Comparison of ENCODE assay signal across 10 mouse cellular contexts in genomic region chr7:68154588-68154987, GRCm38 (mm10).
DNase-seq lines count a peak whose midpoint lies in the region; ATAC-seq lines count a peak whose summit lies in the region.
"Had no signal": no experiment of that assay in that cellular context is flagged by ENCODE, and none has a peak within 500 bp of the region (broad histone marks: within the 10 kb centered on the region; RNA-seq: fewer than 3 reads in every experiment).

No protein-coding gene starts in this region.

- H3K9ac ChIP-seq in lung, embryonic 16.5 days (ENCODE audit: low read length) = no peak overlapping the region
- no peak overlapping the region for H3K9ac ChIP-seq in hindbrain, embryonic 15.5 days
- no peak overlapping the region for H3K9ac ChIP-seq in stomach, embryonic 15.5 days
- H3K9ac ChIP-seq: liver, embryonic 14.5 days had no signal

- no peak overlapping the region for H3K4me2 ChIP-seq in lung, embryonic 16.5 days (ENCODE audit: low read depth, low read length)
- H3K4me2 ChIP-seq in hindbrain, embryonic 15.5 days = no peak overlapping the region
- no peak overlapping the region for H3K4me2 ChIP-seq in stomach, embryonic 15.5 days

- peaks cover 68% of the 10 kb centered on the region for H3K4me1 ChIP-seq in heart, embryonic 10.5 days
- H3K4me1 ChIP-seq in lung, embryonic 16.5 days (replicated peaks; ENCODE audit: control insufficient read depth, insufficient read depth, low read length) = peaks cover 27% of the 10 kb centered on the region
- H3K4me1 ChIP-seq in hindbrain, embryonic 15.5 days (replicated peaks) = peaks cover 29% of the 10 kb centered on the region
- peaks cover 6% of the 10 kb centered on the region; the same call in 1 of the 2 replicates for H3K4me1 ChIP-seq in stomach, embryonic 15.5 days

- ATAC-seq in lung, embryonic 16.5 days (ENCODE audit: low read depth) = no peak
- no peak for ATAC-seq in hindbrain, embryonic 15.5 days (ENCODE audit: low FRiP score, low read depth)
- no peak for ATAC-seq in stomach, embryonic 15.5 days (ENCODE audit: insufficient read depth, low FRiP score, low read depth)

- no peaks in the 10 kb centered on the region for H3K9me3 ChIP-seq in heart, embryonic 10.5 days
- no peaks in the 10 kb centered on the region for H3K9me3 ChIP-seq in lung, embryonic 16.5 days (ENCODE audit: control insufficient read depth, low read length)
- no peaks in the 10 kb centered on the region for H3K9me3 ChIP-seq in hindbrain, embryonic 15.5 days
- H3K9me3 ChIP-seq in stomach, embryonic 15.5 days = no peaks in the 10 kb centered on the region

- H3K27ac ChIP-seq in heart, embryonic 10.5 days = peak overlapping the region; percentile 79
- peak overlapping the region; percentile 1; the same call in 1 of the 2 replicates for H3K27ac ChIP-seq in lung, embryonic 16.5 days (ENCODE audit: low read length)
- H3K27ac ChIP-seq in hindbrain, embryonic 15.5 days (replicated peaks) = peak overlapping the region; percentile 25; the same call in 1 of the 2 replicates
- peak overlapping the region; percentile 46; the same call in 1 of the 2 replicates for H3K27ac ChIP-seq in stomach, embryonic 15.5 days
- H3K27ac ChIP-seq: liver, embryonic 14.5 days had no signal

- no peak for DNase-seq in heart, embryonic 10.5 days (ENCODE audit: low spot score)
- DNase-seq in heart, adult 9 months (ENCODE audit: low spot score in 2 of 2) = no peak
- DNase-seq in lung, postnatal 25 days (ENCODE audit: low spot score) = no peak
- DNase-seq in kidney, postnatal 4 days = no peak
- DNase-seq in right cerebral cortex, postnatal 14 days = no peak
- DNase-seq: gastrocnemius, postnatal 14 days had no signal

- no peak overlapping the region for H3K4me3 ChIP-seq in heart, embryonic 10.5 days
- H3K4me3 ChIP-seq in lung, embryonic 16.5 days (ENCODE audit: low read length) = no peak overlapping the region
- no peak overlapping the region for H3K4me3 ChIP-seq in hindbrain, embryonic 15.5 days
- H3K4me3 ChIP-seq in stomach, embryonic 15.5 days (replicated peaks) = no peak overlapping the region

- H3K36me3 ChIP-seq in heart, embryonic 10.5 days = no peaks in the 10 kb centered on the region
- no peaks in the 10 kb centered on the region for H3K36me3 ChIP-seq in lung, embryonic 16.5 days (ENCODE audit: control insufficient read depth, insufficient read depth, low read length)
- no peaks in the 10 kb centered on the region for H3K36me3 ChIP-seq in hindbrain, embryonic 15.5 days
- no peaks in the 10 kb centered on the region for H3K36me3 ChIP-seq in stomach, embryonic 15.5 days

- 52% methylated on average over 7 of the region's 7 CpGs for WGBS in heart, embryonic 10.5 days
- WGBS in lung, embryonic 16.5 days = 34% methylated on average over 7 of the region's 7 CpGs
- WGBS in hindbrain, embryonic 15.5 days = 32% methylated on average over 7 of the region's 7 CpGs
- WGBS in stomach, embryonic 15.5 days = 35% methylated on average over 7 of the region's 7 CpGs

- no peaks in the 10 kb centered on the region for H3K27me3 ChIP-seq in heart, embryonic 10.5 days (ENCODE audit: insufficient read depth, poor library complexity, severe bottlenecking)
- no peaks in the 10 kb centered on the region for H3K27me3 ChIP-seq in lung, embryonic 16.5 days (ENCODE audit: control insufficient read depth, insufficient read depth, low read depth, low read length)
- no peaks in the 10 kb centered on the region for H3K27me3 ChIP-seq in hindbrain, embryonic 15.5 days
- no peaks in the 10 kb centered on the region for H3K27me3 ChIP-seq in stomach, embryonic 15.5 days (replicated peaks)

Comparison
In these comparisons a context has a peak if more than half of its experiments do, and no peak if none do; other contexts are left out.
1. H3K27ac ChIP-seq: peak in every context shown above with its lines; median percentile 79 in heart, embryonic 10.5 days; 46 in stomach, embryonic 15.5 days; 25 in hindbrain, embryonic 15.5 days; 1 in lung, embryonic 16.5 days.